Mouse (Mus musculus): ENCODE data around the gene Acta2. TPM values are rescaled to one million over a fixed set of nuclear protein-coding genes. Genes with fewer than 3 reads are reported as not detected.

Gene Acta2
- total and polyA plus RNA-seq, 3 experiments = 0.13 to 0.31 TPM; not detected in 1

DNA sequence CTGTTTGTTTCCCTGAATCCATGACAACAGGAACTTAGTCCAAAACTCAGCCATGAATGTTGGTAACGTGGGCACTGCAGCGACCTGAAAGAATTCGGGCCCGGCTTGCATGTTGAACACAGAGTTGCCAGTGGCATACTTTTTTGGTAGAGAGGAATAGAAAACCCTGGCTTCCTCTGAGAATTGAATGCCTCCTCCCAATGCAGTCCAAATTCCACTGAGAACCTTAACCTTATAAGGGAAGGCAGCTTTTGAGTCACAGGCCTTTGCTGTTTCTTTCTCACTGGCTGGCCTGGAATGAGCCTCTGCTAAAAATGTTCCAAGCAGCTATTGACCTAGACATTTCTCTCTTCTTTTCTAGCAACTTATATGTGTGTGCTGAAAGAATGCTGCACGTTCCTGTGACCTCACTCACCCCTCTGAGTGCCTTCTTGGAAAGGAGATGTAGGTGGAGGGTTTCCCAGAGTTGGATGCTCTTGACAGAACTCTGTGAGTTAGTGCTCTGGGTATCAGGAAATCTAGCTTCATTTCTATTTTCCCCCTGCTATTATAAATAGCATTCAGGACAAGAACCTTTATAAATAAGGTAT lies 10.3 kb upstream of the Acta2 start:
- Histone ChIP-seq H3K36me3 (replicated peaks in 1 of 2; ENCODE audit: control insufficient read depth in 1 of 2, insufficient read depth in 1 of 2, low read length in 1 of 2) (no peaks in the 10 kb centered on the region), H3K4me1 (ENCODE audit: control insufficient read depth in 1 of 2, insufficient read depth in 2 of 2) (no peaks in the 10 kb centered on the region; a peak in 1 of 4 replicates), H3K27ac (ENCODE audit: insufficient read depth, low read depth) (no peak overlapping the region), H3K9ac (ENCODE audit: insufficient read depth, low read depth) (no peak overlapping the region), H3K4me2 (ENCODE audit: insufficient read depth, low read depth, poor library complexity, severe bottlenecking) (no peak overlapping the region), H3K79me2 (replicated peaks; ENCODE audit: control insufficient read depth, extremely low read depth, insufficient read depth, poor library complexity, severe bottlenecking) (no peaks in the 10 kb centered on the region), H3K27me3 (replicated peaks) (no peaks in the 10 kb centered on the region), H3K4me3 (replicated peaks in 1 of 3; ENCODE audit: low read depth in 2 of 3, low read length in 2 of 3, poor library complexity in 1 of 3) (no peak overlapping the region), H3K9me3 (replicated peaks; ENCODE audit: low read length) (no peaks in the 10 kb centered on the region)
- TF ChIP-seq USF1 (IDR thresholded peaks at IDR 0.05; ENCODE audit: low read depth, low read length) (no peak), SIN3A (IDR thresholded peaks at IDR 0.05; ENCODE audit: low read length) (no peak), CTCF (conservative IDR thresholded peaks at IDR 0.05 in 1 of 2, IDR thresholded peaks at IDR 0.05 in 1 of 2; ENCODE audit: low read depth in 2 of 2, low read length in 2 of 2) (no peak), CHD2 (IDR thresholded peaks at IDR 0.05; ENCODE audit: low read length) (no peak), MAX (IDR thresholded peaks at IDR 0.05; ENCODE audit: low read length) (no peak), SMC3 (IDR thresholded peaks at IDR 0.05; ENCODE audit: low read depth, low read length) (no peak), ZMIZ1 (IDR thresholded peaks at IDR 0.05; ENCODE audit: low read depth, low read length) (no peak), ZC3H11A (IDR thresholded peaks at IDR 0.05; ENCODE audit: low read depth, low read length) (no peak), MAZ (IDR thresholded peaks at IDR 0.05; ENCODE audit: low read depth, low read length) (no peak), UBTF (IDR thresholded peaks at IDR 0.05; ENCODE audit: low read depth, low read length) (no peak), NRF1 (IDR thresholded peaks at IDR 0.05; ENCODE audit: low read depth, low read length) (no peak), EP300 (IDR thresholded peaks at IDR 0.05; ENCODE audit: low read length) (no peak), USF2 (conservative IDR thresholded peaks at IDR 0.05; ENCODE audit: low read depth, low read length) (no peak), CHD1 (IDR thresholded peaks at IDR 0.05; ENCODE audit: low read depth, low read length) (no peak), MXI1 (IDR thresholded peaks at IDR 0.05; ENCODE audit: low read depth, low read length) (no peak), MAFK (IDR thresholded peaks at IDR 0.05; ENCODE audit: insufficient replicate concordance, low read length) (no peak), MEF2A (IDR thresholded peaks at IDR 0.05; ENCODE audit: borderline replicate concordance, low read depth, low read length) (no peak)
- dilution Hi-C loops (cut with MboI; ENCODE audit: extremely low pct_ligation_motif_present, extremely low pct_unique_long_range_greater_than_20kb, low sequenced_read_pairs) = no loop called here
- in situ Hi-C loops (cut with MboI; ENCODE audit: low pct_ligation_motif_present, low pct_unique_long_range_greater_than_20kb, low sequenced_read_pairs) = no loop called here
- no peak for DNase-seq (ENCODE audit: extremely low read depth)

GRCm38 (mm10) chr19:34262273-34262974 lies 7.0 kb upstream of the Acta2 start:
- in situ Hi-C loops (cut with MboI; ENCODE audit: low pct_ligation_motif_present, low pct_unique_long_range_greater_than_20kb, low sequenced_read_pairs) (no loop called here), dilution Hi-C loops (cut with MboI; ENCODE audit: extremely low pct_ligation_motif_present, extremely low pct_unique_long_range_greater_than_20kb, low sequenced_read_pairs) (no loop called here)
- H3K4me3 ChIP-seq (replicated peaks in 1 of 3; ENCODE audit: low read depth in 2 of 3, low read length in 2 of 3, poor library complexity in 1 of 3) = no peak overlapping the region
- no peak overlapping the region for H3K27ac ChIP-seq (ENCODE audit: insufficient read depth, low read depth)
- H3K4me2 ChIP-seq (ENCODE audit: insufficient read depth, low read depth, poor library complexity, severe bottlenecking) = no peak overlapping the region
- no peaks in the 10 kb centered on the region for H3K36me3 ChIP-seq (replicated peaks in 1 of 2; ENCODE audit: control insufficient read depth in 1 of 2, insufficient read depth in 1 of 2, low read length in 1 of 2)
- DNase-seq (ENCODE audit: extremely low read depth) = no peak
- no peaks in the 10 kb centered on the region for H3K79me2 ChIP-seq (replicated peaks; ENCODE audit: control insufficient read depth, extremely low read depth, insufficient read depth, poor library complexity, severe bottlenecking)
- no peaks in the 10 kb centered on the region for H3K9me3 ChIP-seq (replicated peaks; ENCODE audit: low read length)
- no peaks in the 10 kb centered on the region for H3K4me1 ChIP-seq (ENCODE audit: control insufficient read depth in 1 of 2, insufficient read depth in 2 of 2)
- no peak overlapping the region for H3K9ac ChIP-seq (ENCODE audit: insufficient read depth, low read depth)
- TF ChIP-seq RCOR1 (conservative IDR thresholded peaks at IDR 0.05; ENCODE audit: low read depth, low read length) = no peak
- TF ChIP-seq IRF4 (IDR thresholded peaks at IDR 0.05; ENCODE audit: low read depth, low read length) = no peak
- TF ChIP-seq JUND (conservative IDR thresholded peaks at IDR 0.05; ENCODE audit: low read depth, low read length) = no peak
- TF ChIP-seq USF1 (IDR thresholded peaks at IDR 0.05; ENCODE audit: low read depth, low read length) = no peak
- TF ChIP-seq MEF2A (IDR thresholded peaks at IDR 0.05; ENCODE audit: borderline replicate concordance, low read depth, low read length) = no peak
- no peak for TF ChIP-seq MXI1 (IDR thresholded peaks at IDR 0.05; ENCODE audit: low read depth, low read length)
- TF ChIP-seq CTCF (conservative IDR thresholded peaks at IDR 0.05 in 1 of 2, IDR thresholded peaks at IDR 0.05 in 1 of 2; ENCODE audit: low read depth in 2 of 2, low read length in 2 of 2) = no peak
- no peak for TF ChIP-seq MAFK (IDR thresholded peaks at IDR 0.05; ENCODE audit: insufficient replicate concordance, low read length)
- no peak for TF ChIP-seq CHD1 (IDR thresholded peaks at IDR 0.05; ENCODE audit: low read depth, low read length)
- no peak for TF ChIP-seq TCF12 (IDR thresholded peaks at IDR 0.05; ENCODE audit: low read depth, low read length)
- TF ChIP-seq UBTF (IDR thresholded peaks at IDR 0.05; ENCODE audit: low read depth, low read length) = no peak
- TF ChIP-seq KAT2A (IDR thresholded peaks at IDR 0.05; ENCODE audit: insufficient replicate concordance, low read length) = no peak
- TF ChIP-seq RAD21 (IDR thresholded peaks at IDR 0.05; ENCODE audit: low read depth, low read length) = no peak
- no peak for TF ChIP-seq E2F4 (IDR thresholded peaks at IDR 0.05; ENCODE audit: insufficient replicate concordance, low read depth, low read length)
- no peak for TF ChIP-seq TBP (conservative IDR thresholded peaks at IDR 0.05; ENCODE audit: low read depth, low read length)
- no peak for TF ChIP-seq ETS1 (conservative IDR thresholded peaks at IDR 0.05; ENCODE audit: low read depth, low read length)
- TF ChIP-seq NELFE (IDR thresholded peaks at IDR 0.05; ENCODE audit: low read depth, low read length) = no peak
- TF ChIP-seq SIN3A (IDR thresholded peaks at IDR 0.05; ENCODE audit: low read length) = no peak
- no peak for TF ChIP-seq PAX5 (IDR thresholded peaks at IDR 0.05; ENCODE audit: low read length)
- TF ChIP-seq POLR2A (IDR thresholded peaks at IDR 0.05; ENCODE audit: low read depth, low read length) = no peak
- no peaks in the 10 kb centered on the region for H3K27me3 ChIP-seq (replicated peaks)

Data from CH12.LX (cell line).